Mouse (Mus musculus) urinary bladder, postnatal 14 days (tissue): ENCODE measurements around the gene Prox1.

ENCODE experiments used
- DNase-seq: peaks from one replicate; pipeline ENCODE4 v3.0.0; 2021; ENCODE audit warnings: low spot score

The Prox1 gene

GRCm38 (mm10) chr1:190173596-190173995 lies 3.1 kb upstream of the Prox1 start:
- DNase-seq, result no peak

- DNase-seq, result no peak
Observed at GRCm38 (mm10) chr1:190172979-190173461, 2.5 kb upstream of the Prox1 start.

- no peak for DNase-seq
Observed at GRCm38 (mm10) chr1:190172311-190172978, 1.9 kb upstream of the Prox1 start.

- no peak for DNase-seq
Observed at GRCm38 (mm10) chr1:190171750-190172149, 1.2 kb upstream of the Prox1 start.

GRCm38 (mm10) chr1:190171341-190171740 lies 827 bp upstream of the Prox1 start:
- no peak for DNase-seq

GRCm38 (mm10) chr1:190170819-190171216 lies 304 bp upstream of the Prox1 start:
- DNase-seq, result no peak

- no peak for DNase-seq
Observed at GRCm38 (mm10) chr1:190168761-190169671, 1.5 kb downstream of the Prox1 start.

- DNase-seq, result no peak
Observed at GRCm38 (mm10) chr1:190168115-190168514, 2.4 kb downstream of the Prox1 start.

GRCm38 (mm10) chr1:190167609-190168008 lies 2.9 kb downstream of the Prox1 start:
- no peak for DNase-seq

- DNase-seq, result no peak
Observed at GRCm38 (mm10) chr1:190165511-190165910, 5.0 kb downstream of the Prox1 start.

- no peak for DNase-seq
Observed at GRCm38 (mm10) chr1:190163471-190163870, 7.0 kb downstream of the Prox1 start.

- DNase-seq, result no peak
Observed at GRCm38 (mm10) chr1:190161708-190162465, 8.6 kb downstream of the Prox1 start.

- no peak for DNase-seq
Observed at GRCm38 (mm10) chr1:190161288-190161687, 9.2 kb downstream of the Prox1 start.

GRCm38 (mm10) chr1:190159457-190159856 lies 11.1 kb downstream of the Prox1 start:
- DNase-seq, result no peak

GRCm38 (mm10) chr1:190155751-190156150 lies 14.8 kb downstream of the Prox1 start:
- DNase-seq, result no peak

- no peak for DNase-seq
Observed at GRCm38 (mm10) chr1:190155021-190155420, 15.5 kb downstream of the Prox1 start.

- no peak for DNase-seq
Observed at GRCm38 (mm10) chr1:190154292-190154691, 16.2 kb downstream of the Prox1 start.

- DNase-seq, result no peak
Observed at GRCm38 (mm10) chr1:190152603-190153002, 17.9 kb downstream of the Prox1 start.

GRCm38 (mm10) chr1:190149233-190149741 lies 21.2 kb downstream of the Prox1 start:
- no peak for DNase-seq

GRCm38 (mm10) chr1:190148661-190149232 lies 21.8 kb downstream of the Prox1 start:
- DNase-seq, result no peak

GRCm38 (mm10) chr1:190147816-190148215 lies 22.7 kb downstream of the Prox1 start:
- DNase-seq, result no peak

- no peak for DNase-seq
Observed at GRCm38 (mm10) chr1:190144416-190144815, 26.1 kb downstream of the Prox1 start.
